Mouse (Mus musculus) layer of hippocampus, postnatal 36 days (tissue): Measurements from ENCODE around the gene Oip5. TPM values are rescaled to one million over a fixed set of nuclear protein-coding genes. Genes with fewer than 3 reads are reported as not detected.
A peak's percentile ranks its signal among the peaks of the same experiment; 100 is the strongest.
"Not testable (repeated sequence)": the region's sequence is repeated elsewhere in the genome, so short reads cannot be mapped to it uniquely, and the experiment has no call there.

Experiments used
- DNase-seq, 2 experiments: peaks; one replicate each; pipeline ENCODE4 v3.0.0; 2022
- total RNA-seq, 2 experiments: library from RNA; stranded (reverse); gene quantifications; 2 replicates each; pipeline ENCODE4 v1.2.3; 2021

Oip5 gene
- total RNA-seq = under 1 TPM; 0.35 to 0.56 TPM

DNA sequence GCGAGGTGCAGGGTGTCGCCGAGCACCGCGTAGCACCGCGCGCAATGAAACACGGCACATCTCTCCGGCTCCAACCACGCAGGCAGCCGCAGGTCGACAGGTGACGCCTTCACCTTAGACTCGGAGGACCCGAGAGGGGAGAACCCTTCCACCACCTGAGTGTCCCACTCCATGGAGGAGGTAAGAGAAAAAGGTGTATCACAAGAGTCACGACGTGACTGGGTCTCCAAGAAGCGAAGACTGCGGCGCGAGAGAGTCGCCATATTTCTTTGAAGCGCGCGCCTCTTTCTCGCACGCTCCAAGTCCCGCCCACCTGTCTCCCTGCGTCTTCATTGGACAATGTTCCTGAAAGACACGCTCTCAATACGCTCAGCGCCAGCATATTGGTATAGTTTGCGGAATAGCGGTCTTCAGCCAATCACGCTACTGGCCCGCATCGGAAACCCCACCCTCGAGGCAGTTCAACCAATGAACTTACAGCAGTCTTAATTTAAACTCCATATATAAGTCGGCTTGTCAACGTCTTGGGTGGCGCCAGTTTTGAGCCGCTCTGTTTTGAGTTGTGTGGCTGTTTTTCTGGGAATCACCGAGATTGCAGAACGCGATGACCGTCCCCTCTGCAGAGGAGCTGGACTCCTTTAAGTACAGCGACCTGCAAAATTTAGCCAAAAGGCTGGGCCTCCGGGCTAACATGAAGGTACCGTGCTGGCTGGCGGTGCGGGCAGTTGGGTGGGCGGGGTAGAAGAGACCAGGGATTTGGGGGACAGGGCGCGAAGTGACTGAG lies at the start of gene Oip5, which contains the start of gene Nusap1:
Gene Oip5, minus strand, starts transcription at position 271 of the 784 bp plus-strand sequence.
Gene Nusap1, plus strand, starts transcription at position 100 of the 784 bp plus-strand sequence.
- DNase-seq = peak; percentile 86 to 89

DNA sequence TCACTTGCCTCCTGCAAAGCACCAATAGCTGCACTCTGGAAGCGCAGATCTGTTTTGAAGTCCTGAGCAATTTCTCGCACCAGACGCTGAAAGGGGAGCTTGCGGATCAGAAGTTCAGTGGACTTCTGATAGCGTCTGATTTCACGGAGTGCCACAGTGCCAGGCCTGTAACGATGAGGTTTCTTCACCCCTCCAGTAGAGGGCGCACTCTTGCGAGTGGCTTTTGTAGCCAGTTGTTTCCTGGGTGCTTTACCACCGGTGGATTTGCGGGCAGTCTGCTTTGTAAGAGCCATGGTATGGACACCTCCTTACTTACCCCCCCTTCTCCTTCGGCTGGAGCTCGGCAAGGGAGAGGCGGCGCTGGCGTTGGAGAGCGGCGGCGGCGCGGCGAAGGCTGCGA lies 47.5 kb upstream of the Oip5 start:
- not testable (repeated sequence) for DNase-seq

DNA sequence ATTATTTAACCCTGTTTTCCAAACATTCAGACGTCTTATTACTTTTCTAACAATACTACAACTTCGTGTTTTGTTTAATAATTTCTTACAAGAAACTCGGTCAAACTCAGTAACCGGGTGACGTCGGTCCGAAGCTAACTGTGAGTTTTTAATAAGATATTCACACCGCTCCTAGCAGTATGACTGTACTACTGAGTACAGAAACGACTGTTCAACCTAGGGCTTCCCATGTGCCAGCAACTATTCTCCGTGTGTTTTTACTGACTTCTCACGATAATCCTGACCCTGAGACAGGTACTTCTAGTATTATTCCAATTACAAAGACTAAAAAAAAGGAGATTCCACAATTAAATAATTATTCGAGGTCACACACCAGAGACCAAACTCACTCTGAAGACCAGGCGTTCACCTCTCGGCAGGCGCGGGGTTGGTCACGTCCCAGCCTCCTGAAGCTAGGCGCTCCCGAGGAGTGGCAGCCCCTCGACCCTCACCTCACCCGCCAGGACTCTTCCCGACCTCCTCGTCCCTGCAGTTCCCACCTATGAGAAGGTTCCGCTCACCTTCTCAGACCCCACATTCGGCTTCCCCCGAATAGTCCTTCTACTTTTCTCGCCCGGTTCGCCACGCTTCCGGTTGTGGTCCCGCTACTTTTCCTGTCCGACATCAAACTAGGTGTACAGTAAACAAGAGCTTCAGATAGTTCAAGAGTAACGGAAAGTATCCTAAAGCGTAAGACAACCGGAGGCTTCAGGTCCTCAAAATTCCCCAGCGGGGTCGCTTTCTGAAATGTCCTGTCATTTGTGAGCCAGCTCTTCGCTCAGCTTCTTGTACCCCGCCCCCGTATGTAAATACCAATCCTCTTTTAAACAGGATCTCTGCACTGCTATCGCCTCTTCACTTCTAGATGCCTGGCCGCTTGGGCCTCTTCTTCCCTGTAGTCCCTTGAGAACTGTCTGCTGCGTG lies 44.2 kb upstream of the Oip5 start, which contains the start of gene Ndufaf1:
Gene Ndufaf1, minus strand, starts transcription at position 608 of the 963 bp plus-strand sequence.
- DNase-seq = peak; percentile 76 to 83

DNA sequence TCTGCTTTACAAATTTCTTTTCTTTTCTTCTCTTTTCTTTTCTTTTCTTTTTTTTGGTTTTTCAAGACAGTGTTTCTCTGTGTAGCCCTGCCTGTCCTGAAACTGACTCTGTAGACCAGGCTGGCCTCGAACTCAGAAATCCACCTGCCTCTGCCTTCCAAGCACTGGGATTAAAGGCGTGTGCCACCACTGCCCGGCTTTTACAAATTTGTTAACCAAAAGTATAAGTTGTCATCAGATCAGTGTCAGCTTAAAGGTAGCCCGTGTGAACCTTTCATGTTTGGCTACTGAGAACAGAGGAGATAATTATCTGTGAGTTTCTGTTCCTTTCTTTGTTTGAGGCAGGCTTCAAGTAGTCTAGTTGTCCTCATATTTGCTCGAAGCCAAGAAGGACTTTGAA lies 26.0 kb upstream of the Oip5 start:
- DNase-seq = no peak

DNA sequence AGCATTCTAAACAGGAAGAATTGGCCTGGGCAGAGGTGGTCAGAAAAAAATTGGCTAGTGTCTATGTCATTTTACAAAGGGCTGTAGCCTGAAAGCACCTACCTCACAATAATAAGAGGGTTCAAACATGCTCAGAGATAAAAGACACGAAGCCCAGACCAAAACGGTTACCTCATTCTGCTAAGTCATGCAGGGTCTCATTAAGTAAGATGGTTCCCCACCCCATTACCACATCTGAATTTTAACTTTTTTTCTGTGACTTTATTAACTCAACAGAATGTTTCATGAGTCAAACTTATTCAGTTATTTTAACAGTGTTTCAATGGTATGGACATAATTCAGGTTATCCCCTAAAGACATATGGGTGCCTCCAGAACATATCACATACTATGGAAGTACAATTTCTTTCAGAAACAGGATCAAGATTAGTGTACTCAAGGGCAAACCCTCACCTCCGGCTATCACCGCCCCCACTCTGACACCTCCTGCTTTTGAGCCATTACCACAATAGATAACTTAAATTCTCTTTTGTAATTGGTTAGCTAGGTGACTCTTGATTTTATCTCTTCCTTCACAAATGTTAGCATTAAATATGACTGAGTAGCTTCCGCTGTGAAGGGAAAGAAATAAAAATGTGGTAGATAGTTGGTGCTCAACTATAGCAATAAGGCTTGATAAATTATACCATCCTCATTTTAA lies 23.1 kb upstream of the Oip5 start:
- DNase-seq = no peak

DNA sequence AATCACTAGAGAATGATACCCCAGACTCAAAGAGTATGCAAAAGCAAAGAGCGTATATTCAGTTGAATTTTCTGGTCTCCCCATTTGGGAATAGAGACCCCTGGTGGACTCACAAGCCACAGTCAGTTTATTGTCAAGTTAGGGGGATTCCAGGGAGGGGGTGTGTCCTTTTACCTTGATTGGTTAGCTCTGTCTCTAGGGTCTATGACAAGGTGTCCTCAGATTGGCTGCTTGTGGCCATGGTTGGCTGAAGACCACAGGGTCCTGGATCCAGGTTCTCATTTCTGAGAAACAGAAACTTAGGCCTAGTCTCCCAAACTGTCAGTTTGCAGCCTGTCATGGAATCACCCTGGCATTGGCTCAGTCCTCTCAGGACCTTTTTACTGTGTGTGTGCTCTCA lies 18.5 kb upstream of the Oip5 start:
- DNase-seq = no peak

DNA sequence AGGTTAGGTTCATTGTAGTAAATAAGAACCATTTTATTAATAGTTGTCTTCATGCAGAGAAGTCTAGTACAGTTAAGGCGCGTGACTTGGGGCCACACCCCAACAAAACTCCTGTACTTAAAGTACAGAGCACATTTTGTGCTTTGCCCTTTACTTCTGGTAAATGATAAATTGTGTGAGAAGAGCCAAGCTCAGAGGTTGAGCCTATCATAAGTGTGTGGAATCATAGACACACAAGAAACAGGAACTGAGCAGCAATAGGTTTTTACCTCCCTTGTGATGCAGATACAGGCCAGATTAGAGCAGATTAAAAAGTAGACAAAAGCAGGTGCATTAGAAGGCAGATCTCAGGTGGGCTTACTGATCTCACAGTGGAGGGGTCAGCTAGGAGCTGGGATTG lies 3.0 kb upstream of the Oip5 start:
- no peak for DNase-seq

DNA sequence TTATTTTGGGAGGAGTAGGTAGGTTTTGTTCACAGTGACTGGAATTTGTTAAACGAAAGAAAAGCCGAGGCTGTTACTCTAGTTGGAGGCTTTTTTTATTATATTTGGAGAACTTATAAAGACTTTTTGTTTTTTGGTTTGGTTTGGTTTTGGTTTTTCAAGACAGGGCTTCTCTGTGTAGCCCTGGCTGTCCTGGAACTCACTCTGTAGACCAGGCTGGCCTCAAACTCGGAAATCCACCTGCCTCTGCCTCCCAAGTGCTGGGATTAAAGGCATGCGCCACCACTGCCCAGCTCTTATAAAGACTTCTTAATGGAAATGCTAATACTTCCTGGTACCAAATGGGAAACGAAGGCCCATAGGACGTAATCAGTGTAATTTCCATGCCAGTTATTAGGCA lies 733 bp upstream of the Oip5 start:
- not testable (repeated sequence) for DNase-seq

DNA sequence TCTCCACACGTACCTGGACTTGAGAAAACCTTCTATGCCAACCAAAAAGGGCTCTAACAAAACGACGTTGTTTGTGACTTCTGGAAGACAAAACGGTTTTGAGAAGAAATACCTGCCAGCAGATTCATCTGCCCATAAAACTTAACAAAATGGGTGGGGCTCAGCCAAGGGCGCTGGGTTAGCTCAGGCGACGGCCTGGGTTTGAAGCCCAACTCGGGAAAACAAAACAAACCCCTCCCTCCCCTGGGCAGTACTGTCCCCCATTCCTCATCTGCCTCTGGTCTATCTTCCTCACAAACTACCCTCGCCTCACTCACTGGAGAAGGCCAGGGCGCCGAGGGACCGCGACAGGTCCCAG lies 449 bp downstream of the Oip5 start:
- DNase-seq = no peak

DNA sequence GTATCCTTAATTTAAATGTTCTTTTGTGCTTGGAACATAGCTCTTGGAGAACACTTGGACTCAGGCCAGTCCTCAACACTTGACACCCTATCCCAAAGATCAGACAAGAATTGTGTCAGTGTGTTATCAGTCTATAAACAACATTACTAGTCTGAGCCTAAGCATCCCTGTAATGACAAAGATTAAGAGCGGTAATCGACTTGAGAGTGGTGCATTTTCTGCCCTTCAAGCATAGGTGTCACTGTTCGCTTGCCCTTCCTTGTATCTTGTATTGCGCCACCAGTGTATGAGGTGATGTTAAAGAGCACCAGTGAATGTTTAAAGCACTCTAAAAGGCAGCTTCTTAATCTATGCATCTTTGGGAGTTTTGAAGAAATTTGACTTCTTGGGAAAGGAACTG lies 11.2 kb downstream of the Oip5 start:
- DNase-seq = no peak

DNA sequence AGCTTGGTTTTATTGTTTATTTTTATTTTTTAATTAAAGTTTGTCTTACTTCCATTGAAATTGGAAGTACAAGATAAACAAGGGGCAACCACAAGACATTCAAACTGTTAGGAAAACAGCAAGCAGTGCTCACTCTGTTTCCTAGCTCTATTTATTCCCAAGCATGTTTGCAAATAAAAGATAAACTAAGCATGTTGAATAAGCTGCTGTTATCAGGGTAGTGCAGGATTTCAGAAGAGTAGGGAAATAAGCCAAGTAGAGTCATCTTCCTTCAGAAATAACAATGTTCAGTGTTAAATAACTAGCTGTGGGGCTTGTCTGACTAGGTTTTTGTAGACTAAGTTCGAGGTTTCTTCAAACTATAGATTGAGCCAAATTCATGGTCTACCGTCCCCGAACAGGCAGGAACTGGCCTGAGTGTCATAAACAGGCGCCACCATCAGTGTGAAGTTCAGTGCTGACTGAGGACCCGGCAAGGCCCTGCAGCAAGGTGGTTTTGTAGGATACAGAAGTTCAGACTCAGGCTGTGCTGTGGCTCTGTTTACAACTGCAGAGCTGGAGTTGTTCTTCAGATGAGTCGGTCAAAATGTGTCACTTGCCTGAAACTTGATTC lies 12.8 kb downstream of the Oip5 start:
- DNase-seq = no peak

DNA sequence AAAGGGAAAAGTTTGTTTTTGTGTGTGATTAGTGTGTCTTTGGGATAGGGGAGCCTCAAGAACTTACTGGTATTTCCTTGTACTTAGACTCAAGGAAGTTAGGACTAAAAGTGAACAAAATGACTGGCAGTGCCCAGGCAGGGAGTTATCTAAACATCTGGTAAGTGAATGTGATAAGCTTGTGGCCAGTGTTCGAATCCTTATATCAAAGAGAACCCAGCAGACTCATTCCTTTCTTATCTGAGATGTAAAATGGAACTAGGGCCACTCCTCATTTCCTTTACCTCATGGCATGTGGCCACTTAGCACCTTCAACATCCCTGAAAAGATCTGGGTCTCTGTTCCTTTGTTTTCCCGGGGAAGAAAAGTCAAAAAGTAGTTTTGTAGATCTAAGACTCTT lies 14.4 kb downstream of the Oip5 start:
- DNase-seq = no peak

DNA sequence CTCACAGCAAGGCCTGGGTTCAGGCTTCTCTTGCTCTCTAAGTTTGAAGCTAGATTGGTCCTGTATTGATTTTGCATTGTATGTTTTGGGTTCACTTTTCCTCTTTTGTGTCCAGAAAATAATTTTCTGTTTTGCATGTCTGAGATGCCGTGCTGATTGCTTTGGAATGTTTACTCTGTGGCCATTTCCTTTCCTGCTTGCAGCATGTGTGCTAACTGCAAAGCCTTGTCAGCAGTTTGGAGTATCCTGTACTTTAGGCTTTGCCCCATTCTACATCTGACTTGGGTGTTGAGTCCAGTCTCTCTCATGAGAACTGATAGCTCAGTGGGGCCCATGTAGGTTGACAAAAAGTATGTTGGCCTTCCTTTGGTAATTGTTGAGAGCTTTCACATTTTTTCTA lies 15.8 kb downstream of the Oip5 start:
- DNase-seq = no peak

DNA sequence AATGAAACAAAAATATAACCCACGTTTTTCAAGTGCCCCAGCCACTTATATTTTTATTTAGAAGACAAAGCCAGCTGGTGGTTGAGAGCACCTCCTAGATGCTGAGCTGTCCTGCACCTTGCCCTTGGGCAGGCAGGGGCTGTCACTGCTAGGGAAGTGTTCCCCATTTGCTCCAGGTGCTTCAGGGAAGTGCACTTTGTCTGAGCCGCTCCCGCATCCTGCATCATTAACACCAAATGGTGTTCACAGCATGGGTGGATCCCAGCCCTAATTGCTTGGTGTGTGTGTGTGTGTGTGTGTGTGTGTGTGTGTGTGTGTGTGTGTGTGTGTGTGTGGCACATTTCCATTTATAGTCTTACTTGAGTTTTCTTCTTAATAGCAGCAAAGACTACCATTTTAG lies 16.7 kb downstream of the Oip5 start:
- not testable (repeated sequence) for DNase-seq

DNA sequence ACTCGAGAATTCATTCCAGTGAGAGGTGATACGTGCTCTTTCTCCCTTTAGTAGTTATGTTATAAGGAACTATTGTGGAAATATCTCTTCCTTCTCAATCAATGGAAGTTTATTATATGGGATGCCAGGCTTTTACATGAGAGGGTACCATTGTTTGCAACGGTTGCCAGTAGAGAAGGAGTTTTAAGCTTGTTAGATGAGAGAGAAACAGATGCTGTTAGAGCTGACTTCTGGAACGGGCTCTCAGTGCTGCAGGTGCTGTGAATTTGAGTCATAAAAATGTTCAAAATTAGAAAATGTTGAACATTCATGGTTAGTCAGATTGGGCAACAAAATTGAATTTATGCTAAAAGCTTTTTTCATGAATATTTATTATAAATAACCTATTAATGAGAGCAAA lies 17.2 kb downstream of the Oip5 start:
- no peak for DNase-seq

DNA sequence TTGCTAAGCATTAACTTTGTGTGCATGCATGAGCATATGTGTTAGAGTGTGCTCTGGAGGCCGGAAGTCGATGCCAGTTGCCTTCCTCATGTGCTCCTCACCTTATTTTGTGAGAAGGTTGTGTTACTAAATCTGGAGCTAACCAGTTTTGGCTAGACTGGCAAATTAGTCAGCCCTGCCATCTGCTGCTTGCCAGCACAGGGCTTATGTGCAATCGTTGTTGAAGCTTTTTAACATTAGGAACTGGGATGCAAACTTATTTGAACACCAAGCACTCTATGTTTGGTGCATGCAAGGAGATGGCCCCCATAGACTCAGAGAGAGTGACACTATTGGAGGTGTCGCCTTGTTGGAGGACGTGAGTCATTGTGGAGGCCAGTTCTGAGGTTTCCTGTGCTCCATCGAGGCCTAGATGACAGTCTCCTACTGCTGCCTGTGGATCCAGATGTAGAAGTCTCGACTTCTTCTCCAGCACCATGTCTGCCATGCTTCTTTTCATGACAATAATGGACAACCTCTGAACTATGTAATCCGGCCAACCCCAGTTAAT lies 21.4 kb downstream of the Oip5 start:
- DNase-seq = peak; percentile 40 to 50

DNA sequence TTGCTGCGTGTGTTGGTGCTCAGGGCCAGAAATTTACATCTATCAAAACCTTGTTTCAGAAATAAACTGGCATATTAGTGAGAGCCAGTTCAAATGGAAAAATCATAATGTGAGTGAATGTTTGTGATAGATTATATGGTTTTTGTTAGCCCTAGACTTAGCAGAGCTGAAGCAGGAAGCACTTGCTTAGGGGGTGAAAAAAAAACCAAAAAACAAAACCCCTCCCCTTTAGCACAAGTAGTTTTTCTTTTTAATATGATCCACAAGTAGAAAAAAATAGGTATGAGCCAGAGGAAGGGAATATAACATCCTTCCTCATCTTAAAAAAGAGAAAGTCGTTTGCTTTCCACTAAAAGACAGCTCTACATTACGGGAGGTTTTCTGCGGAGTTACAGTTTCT lies 23.0 kb downstream of the Oip5 start:
- no peak for DNase-seq

DNA sequence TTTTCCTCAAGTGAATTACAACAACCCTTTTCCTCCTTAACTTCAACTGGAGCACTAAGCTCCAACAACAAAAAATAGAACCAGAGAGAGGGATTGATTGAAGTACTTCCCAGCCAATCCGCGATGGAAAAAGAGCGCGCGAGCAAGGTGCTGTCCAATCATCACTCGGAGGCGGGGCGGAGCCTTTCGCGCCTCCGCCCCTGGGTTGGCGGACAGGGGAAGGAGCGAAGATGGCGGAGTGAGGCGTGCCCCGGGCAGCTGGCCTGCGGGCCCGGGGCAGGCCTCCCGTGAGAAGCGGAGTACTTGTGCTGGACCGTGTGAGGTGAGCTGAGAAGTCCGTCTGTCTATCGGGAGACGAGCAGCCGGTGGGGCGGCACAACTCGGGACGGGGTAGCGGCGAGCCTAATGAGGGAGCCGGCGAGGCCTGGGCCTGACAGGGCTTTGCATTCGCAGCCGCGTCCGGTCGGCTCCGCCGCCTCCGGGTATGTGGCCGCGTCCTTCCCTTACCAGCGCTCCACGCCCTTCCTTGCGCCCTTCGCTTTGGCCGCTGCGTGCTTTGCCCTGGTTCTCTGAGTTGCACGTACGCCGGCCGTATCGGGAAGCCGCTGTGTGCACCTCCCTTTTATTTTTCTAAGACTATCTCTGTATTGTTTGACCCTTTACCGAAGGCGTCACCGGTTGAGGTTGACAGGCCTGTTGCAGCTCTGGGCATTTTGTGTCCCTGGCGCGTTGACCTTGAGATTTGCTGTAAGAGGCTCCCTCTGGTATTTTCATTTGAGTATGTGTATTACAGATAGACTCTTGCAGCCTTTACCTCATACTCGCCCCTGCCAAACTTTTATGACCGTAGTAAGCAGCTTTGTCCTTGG lies 23.9 kb downstream of the Oip5 start:
- peak; percentile 93 to 96 for DNase-seq

DNA sequence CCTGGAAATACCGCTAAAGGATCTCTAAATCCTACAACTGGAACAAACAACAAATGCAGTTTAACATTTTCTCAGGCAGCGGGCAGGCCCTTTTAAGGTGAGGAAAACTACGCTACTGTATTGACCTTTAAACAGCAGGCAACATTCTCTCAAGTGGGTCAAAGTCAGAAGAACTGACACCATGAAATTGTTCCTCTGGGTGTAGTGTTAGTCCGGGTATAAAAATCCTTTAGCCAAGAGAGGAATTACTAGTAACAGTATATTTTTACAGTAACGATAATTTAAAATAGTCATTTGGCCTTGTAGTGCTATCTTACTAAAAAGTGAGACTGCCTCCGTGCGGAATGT lies 24.5 kb downstream of the Oip5 start:
- DNase-seq = no peak

DNA sequence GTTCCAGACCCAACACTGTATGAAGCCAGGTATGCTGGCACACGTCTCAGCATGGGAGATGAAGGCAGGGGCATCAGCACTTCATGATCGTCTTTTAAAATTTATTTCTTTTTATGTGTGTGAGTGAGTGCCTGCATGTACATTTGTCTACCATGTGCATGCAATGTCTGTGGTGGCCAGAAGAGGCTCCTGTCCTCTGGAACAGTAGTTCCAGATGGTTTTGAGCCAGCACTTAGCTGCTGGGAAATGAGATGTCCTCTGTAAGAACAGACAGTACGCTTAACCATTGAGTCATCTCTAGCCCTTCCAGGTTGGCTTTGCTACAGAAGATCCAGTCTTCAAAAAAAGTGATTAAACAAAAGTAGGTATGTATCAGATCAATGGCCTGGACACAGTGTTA lies 27.0 kb downstream of the Oip5 start:
- DNase-seq = no peak

DNA sequence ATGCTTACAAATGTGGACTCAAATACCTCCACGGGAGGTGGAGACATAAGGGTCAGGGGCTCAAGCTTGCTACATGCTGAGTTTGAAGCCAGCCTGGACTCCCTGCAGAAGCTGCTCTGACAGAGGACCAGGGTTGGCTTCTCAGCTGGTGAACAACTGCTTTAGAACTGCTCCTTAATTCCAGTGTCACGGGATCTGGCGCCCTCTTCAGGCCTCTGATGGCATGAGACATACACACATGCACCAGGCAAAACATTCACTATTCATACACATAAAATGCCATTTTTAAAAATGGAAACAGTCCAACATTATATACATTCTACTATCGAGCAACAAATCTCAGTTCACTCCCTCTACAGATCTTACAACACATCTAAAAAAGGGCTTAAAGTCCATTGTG lies 30.9 kb downstream of the Oip5 start:
- no peak for DNase-seq
